9 mouse cellular contexts compared by ENCODE assay signal in the genomic region with DNA sequence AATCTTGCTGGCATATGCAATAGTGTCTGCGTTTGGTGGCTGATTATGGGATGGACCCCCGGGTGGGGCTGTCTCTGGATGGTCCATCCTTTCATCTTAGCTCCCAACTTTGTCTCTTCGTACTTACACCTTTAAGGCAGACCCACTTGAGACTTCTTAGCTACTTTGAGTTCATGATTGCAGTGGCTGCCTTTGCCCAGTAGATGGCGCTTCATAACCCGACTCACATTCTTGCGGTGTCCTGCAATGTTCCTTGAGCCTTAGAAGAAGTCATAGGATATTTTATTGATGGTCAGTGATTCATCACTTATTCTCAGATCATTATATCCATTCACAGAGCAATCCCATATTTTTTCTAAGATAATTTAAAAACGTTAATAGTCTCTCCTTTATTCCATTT. TPM values are rescaled to one million over a fixed set of nuclear protein-coding genes. Genes with fewer than 3 reads are reported as not detected.
DNase-seq lines count a peak whose midpoint lies in the region; ATAC-seq and TF ChIP-seq lines count a peak whose summit lies in the region.
"Had no signal": no experiment of that assay in that cellular context is flagged by ENCODE, and none has a peak within 500 bp of the region (broad histone marks: within the 10 kb centered on the region; RNA-seq: fewer than 3 reads in every experiment).

No protein-coding gene starts in this region.

- no peak for ATAC-seq in hindbrain, embryonic 13.5 days (ENCODE audit: low FRiP score)

- H3K27me3 ChIP-seq in hindbrain, embryonic 10.5 days (ENCODE audit: insufficient read depth, poor library complexity, severe bottlenecking): no peaks in the 10 kb centered on the region
- H3K27me3 ChIP-seq in hindbrain, embryonic 13.5 days: no peaks in the 10 kb centered on the region
- no peaks in the 10 kb centered on the region for H3K27me3 ChIP-seq in ES-Bruce4 (ENCODE audit: control insufficient read depth, insufficient read depth, low read length, poor library complexity, severe bottlenecking)
- H3K27me3 ChIP-seq: embryonic facial prominence, embryonic 13.5 days had no signal

- H3K9ac ChIP-seq in hindbrain, embryonic 13.5 days: no peak overlapping the region
- H3K9ac ChIP-seq in ES-Bruce4 (ENCODE audit: low read depth, poor library complexity, severe bottlenecking): no peak overlapping the region
- H3K9ac ChIP-seq: embryonic facial prominence, embryonic 13.5 days had no signal

- TF ChIP-seq EP300 in ES-Bruce4 (IDR thresholded peaks at IDR 0.05; ENCODE audit: insufficient read depth, low read depth, low read length): no peak

- no peaks in the 10 kb centered on the region for H3K4me1 ChIP-seq in hindbrain, embryonic 10.5 days (replicated peaks)
- no peaks in the 10 kb centered on the region for H3K4me1 ChIP-seq in hindbrain, embryonic 13.5 days (replicated peaks)
- no peaks in the 10 kb centered on the region for H3K4me1 ChIP-seq in ES-Bruce4 (ENCODE audit: control insufficient read depth, insufficient read depth, low read length)
- H3K4me1 ChIP-seq: embryonic facial prominence, embryonic 13.5 days had no signal

- no peak for TF ChIP-seq POLR2A in ES-Bruce4 (IDR thresholded peaks at IDR 0.05; ENCODE audit: insufficient read depth, low read length)

- no peaks in the 10 kb centered on the region for H3K36me3 ChIP-seq in hindbrain, embryonic 10.5 days
- no peaks in the 10 kb centered on the region for H3K36me3 ChIP-seq in hindbrain, embryonic 13.5 days
- H3K36me3 ChIP-seq in ES-Bruce4 (ENCODE audit: control insufficient read depth, insufficient read depth, low read length, poor library complexity, severe bottlenecking): no peaks in the 10 kb centered on the region
- H3K36me3 ChIP-seq: embryonic facial prominence, embryonic 13.5 days had no signal

- DNase-seq in hindbrain, embryonic 10.5 days (ENCODE audit: low spot score): peak; percentile 64
- DNase-seq in cerebellum, postnatal 25 days: peak; percentile 23 to 49
- peak; percentile 10 to 37 for DNase-seq in frontal cortex, postnatal 36 days (ENCODE audit: low spot score in 2 of 2)
- DNase-seq in kidney, postnatal 25 days: peak; percentile 39 to 57
- peak; percentile 70 for DNase-seq in mesoderm, embryonic 11.5 days (ENCODE audit: low read depth, low spot score)
- DNase-seq in thymus, postnatal 25 days: peak; percentile 4

- no peak overlapping the region for H3K27ac ChIP-seq in hindbrain, embryonic 10.5 days
- H3K27ac ChIP-seq in hindbrain, embryonic 13.5 days: no peak overlapping the region
- no peak overlapping the region for H3K27ac ChIP-seq in ES-Bruce4 (ENCODE audit: insufficient read depth, low read length)
- H3K27ac ChIP-seq: embryonic facial prominence, embryonic 13.5 days had no signal

- no peak overlapping the region for H3K4me3 ChIP-seq in hindbrain, embryonic 10.5 days
- no peak overlapping the region for H3K4me3 ChIP-seq in hindbrain, embryonic 13.5 days
- H3K4me3 ChIP-seq in ES-Bruce4 (ENCODE audit: low read depth, low read length): no peak overlapping the region
- H3K4me3 ChIP-seq: embryonic facial prominence, embryonic 13.5 days had no signal

- TF ChIP-seq CTCF in ES-Bruce4 (IDR thresholded peaks at IDR 0.05; ENCODE audit: low read depth, low read length): peak; percentile 62

- H3K4me2 ChIP-seq in hindbrain, embryonic 13.5 days: no peak overlapping the region
- H3K4me2 ChIP-seq: embryonic facial prominence, embryonic 13.5 days had no signal

- 15% methylated on average over 7 of the region's 7 CpGs for WGBS in hindbrain, embryonic 10.5 days
- 14% methylated on average over 7 of the region's 7 CpGs for WGBS in hindbrain, embryonic 13.5 days

- no peaks in the 10 kb centered on the region for H3K9me3 ChIP-seq in hindbrain, embryonic 10.5 days
- no peaks in the 10 kb centered on the region; the same call in 1 of the 2 replicates for H3K9me3 ChIP-seq in hindbrain, embryonic 13.5 days
- no peaks in the 10 kb centered on the region for H3K9me3 ChIP-seq in ES-Bruce4 (replicated peaks; ENCODE audit: control insufficient read depth, insufficient read depth, low read length, poor library complexity, severe bottlenecking)
- H3K9me3 ChIP-seq: embryonic facial prominence, embryonic 13.5 days had no signal

RNA-seq across cellular contexts. Expression of a gene that starts 38.5 kb away (rescaled TPM):
- polyA plus RNA-seq in hindbrain, embryonic 10.5 days (2016; fragmentation: Nextera tagmentation; extraction: Ambion mirVana): 0.16 and 0.34 TPM in 2 replicates
- polyA plus RNA-seq in hindbrain, embryonic 13.5 days (2015; fragmentation: Nextera tagmentation; extraction: Ambion mirVana): 3.5 and 3.9 TPM in 2 replicates
- polyA plus RNA-seq in ES-Bruce4 (2011; ENCODE audit: insufficient read depth, insufficient read length, low read depth, missing spikeins): not detected in 2 replicates

Comparison
In these comparisons a context has a peak if more than half of its experiments do, and no peak if none do; other contexts are left out.
1. DNase-seq: peak in every context shown above with its lines; median percentile 70 in mesoderm, embryonic 11.5 days; 64 in hindbrain, embryonic 10.5 days; 48 in kidney, postnatal 25 days; 36 in cerebellum, postnatal 25 days; 24 in frontal cortex, postnatal 36 days; 4 in thymus, postnatal 25 days.